Mouse (Mus musculus): ENCODE data around the gene Mxi1.

- TF ChIP-seq GATA1 (IDR thresholded peaks at IDR 0.05; ENCODE audit: low read length), result no peak
- no peak for TF ChIP-seq TAL1 (IDR thresholded peaks at IDR 0.05; ENCODE audit: low read length)
Measured at GRCm38 (mm10) chr19:53312951-53313683, 2.8 kb downstream of the Mxi1 start.

Data from erythroblast, embryonic 14.5 days (primary cell).